Mouse (Mus musculus): ENCODE measurements around the gene Fkbp2.

The Fkbp2 gene

GRCm38 (mm10) chr19:6940396-6941351 lies 39.6 kb downstream of the Fkbp2 start:
- DNase-seq (ENCODE audit: low read depth, low spot score) = peak; percentile 21

DNA sequence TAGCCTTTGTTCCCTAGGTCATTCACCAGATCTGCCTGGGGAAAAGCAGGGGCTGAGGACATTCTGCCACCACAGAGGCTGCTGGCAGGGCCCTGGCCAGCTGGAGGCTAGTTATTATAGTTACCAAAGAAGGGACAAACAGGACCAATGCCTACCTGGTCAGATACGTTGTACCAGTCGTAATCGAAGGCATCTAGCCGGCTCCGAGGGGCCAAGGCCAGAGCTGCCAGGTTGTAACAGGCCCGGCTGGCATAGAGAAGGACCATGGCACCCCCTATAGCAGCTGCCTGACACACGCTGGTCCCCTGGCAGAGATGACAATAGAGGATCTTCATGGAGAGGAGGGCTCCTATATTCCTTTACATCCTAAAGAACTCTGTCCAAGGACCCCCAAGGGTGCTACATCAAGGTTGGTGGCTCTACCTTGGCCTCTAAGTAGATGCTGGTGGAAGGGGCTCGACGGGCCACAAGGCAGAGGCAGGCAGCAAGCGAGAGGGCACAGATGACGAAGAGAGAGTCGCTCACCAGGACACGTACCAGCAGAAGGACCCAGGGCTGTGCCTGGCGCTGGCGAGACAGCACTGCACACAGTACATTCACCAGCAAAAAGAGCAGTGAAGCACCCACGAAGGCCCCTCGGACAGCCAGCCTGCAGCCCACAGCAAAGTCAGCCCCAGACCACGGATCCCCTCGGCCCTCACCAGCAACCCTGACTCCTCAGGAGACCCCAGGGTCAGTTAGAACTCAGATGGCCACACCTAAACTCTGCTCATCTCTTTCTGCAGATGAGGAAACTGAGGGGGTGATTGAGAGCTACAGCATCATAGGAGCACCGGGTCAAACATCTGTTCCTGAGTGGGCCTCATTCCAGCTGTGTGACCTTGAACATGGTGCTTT lies 40.9 kb downstream of the Fkbp2 start:
- no peak for DNase-seq (ENCODE audit: low read depth, low spot score)

- peak; percentile 27 for DNase-seq (ENCODE audit: low read depth, low spot score)
Measured at GRCm38 (mm10) chr19:6937541-6938465, 42.5 kb downstream of the Fkbp2 start.

DNA sequence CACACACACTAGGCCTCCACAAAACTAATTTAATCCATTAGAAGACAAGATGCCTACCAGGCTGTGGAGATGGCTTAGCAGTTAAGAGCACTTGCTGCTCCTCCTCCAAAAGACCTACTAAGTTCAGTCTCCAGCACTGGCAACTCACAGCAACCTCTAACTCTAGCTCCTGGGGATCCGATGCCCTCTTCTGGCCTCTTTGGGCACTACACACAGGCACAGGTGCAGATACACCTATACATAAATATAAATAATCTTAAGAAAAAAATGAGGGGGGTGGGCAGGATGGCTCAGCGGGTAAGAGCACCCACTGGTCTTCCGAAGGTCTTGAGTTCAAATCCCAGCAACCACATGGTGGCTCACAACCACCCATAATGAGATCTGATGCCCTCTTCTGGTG lies 44.0 kb downstream of the Fkbp2 start:
- DNase-seq (ENCODE audit: low read depth, low spot score) = peak; percentile 68

GRCm38 (mm10) chr19:6934195-6934977 lies 45.9 kb downstream of the Fkbp2 start, which contains the start of gene Kcnk4:
Gene Kcnk4 (minus strand): TSS chr19:6934515.
- DNase-seq (ENCODE audit: low read depth, low spot score) = no peak

DNA sequence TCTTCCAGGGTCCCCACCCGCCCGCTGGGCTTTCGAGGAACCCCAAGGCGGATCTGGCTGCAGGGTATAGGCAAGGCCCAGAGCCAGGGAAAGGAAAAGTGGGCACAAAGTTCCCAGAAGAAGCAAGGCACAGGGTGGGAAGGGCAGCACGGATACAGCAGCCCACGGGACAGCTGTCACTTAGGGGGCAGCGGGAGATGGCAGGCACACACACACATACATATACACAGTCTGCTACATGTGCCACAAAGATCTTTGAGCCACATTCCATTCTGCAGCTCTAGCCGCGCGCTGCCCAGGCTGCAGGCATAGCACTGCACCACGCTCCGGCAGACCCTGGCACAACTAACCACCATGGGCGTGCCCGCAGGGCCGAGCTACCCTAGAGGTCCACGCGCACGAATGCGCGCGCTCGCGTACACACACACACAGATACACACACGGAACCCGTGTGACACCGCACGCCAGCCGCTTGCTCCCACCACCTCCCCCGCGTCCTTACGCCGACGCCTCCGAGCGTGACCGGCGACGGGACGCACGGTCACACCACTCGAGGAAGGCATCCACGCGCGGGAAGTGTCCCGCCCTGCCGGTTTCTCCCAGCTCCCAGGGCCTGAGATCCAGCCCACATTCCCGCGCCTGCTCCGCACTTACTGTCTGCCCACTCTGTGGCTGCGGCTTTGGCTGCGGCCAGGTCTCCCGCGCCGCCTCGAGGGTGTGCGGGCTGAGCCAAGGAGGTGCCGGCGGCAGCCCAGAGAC lies 46.7 kb downstream of the Fkbp2 start:
- DNase-seq (ENCODE audit: low read depth, low spot score) = peak; percentile 36

DNA sequence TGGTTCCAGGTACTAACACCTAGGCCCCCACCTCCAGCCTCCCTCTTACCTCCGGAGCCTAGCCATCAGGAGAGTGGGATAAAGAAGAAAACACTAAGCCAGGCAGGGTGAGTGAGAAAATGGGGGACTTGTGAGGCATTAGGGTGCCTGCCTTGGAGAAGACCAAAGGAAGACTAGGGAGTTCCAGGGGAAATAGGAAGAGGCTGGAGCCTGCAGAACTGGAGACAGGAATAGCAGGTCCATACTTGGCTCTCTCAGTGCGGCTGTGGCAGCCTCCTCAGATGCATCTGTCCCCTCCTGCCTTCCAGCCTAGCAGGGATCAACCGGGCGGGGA lies 47.2 kb downstream of the Fkbp2 start:
- DNase-seq (ENCODE audit: low read depth, low spot score) = no peak

GRCm38 (mm10) chr19:6932018-6932417 lies 48.3 kb downstream of the Fkbp2 start:
- DNase-seq (ENCODE audit: low read depth, low spot score) = peak; percentile 81

GRCm38 (mm10) chr19:6931002-6931401 lies 49.3 kb downstream of the Fkbp2 start:
- no peak for DNase-seq (ENCODE audit: low read depth, low spot score)

DNA sequence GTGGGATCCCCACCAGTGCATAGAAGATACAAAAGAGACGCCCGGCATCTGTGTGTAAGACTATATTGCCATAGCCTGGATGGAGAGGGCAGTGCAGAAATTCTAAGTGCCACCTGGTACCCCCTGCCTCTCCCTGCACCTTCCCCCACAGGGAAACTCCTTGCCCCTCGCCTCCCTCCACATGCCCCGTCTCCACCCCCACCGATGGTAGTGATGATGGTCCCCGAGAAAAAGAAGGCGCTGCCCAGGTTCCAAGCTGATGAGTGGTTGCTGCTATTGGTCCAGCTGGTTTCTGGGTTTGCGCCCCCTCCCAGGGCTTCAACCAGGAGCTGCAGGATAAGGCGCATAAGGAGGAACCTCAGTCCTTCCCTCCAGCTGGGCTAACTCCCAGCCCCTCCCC lies 52.2 kb downstream of the Fkbp2 start:
- DNase-seq (ENCODE audit: low read depth, low spot score) = no peak

All from R1 (cell line).